21 mouse cellular contexts compared by ENCODE assay signal in genomic region chr5:112533312-112534075, GRCm38 (mm10). TPM values are rescaled to one million over a fixed set of nuclear protein-coding genes. Genes with fewer than 3 reads are reported as not detected.
A peak's percentile ranks its signal among the peaks of the same experiment; 100 is the strongest.
DNase-seq lines count a peak whose midpoint lies in the region; ATAC-seq and TF ChIP-seq lines count a peak whose summit lies in the region.
"Had no signal": no experiment of that assay in that cellular context is flagged by ENCODE, and none has a peak within 500 bp of the region (broad histone marks: within the 10 kb centered on the region; RNA-seq: fewer than 3 reads in every experiment).

No protein-coding gene starts in this region.

- no peak for TF ChIP-seq EP300 in ES-Bruce4 (IDR thresholded peaks at IDR 0.05; ENCODE audit: insufficient read depth, low read depth, low read length)

- no peak overlapping the region for H3K4me3 ChIP-seq in hindbrain, postnatal 0 days (ENCODE audit: low read length)
- H3K4me3 ChIP-seq in hindbrain, embryonic 12.5 days: no peak overlapping the region
- no peak overlapping the region for H3K4me3 ChIP-seq in ES-Bruce4 (ENCODE audit: low read depth, low read length)
- H3K4me3 ChIP-seq in limb, embryonic 10.5 days: no peak overlapping the region
- H3K4me3 ChIP-seq: forebrain, embryonic 10.5 days; heart, embryonic 13.5 days; lung, embryonic 15.5 days had no signal

- no peak overlapping the region for H3K4me2 ChIP-seq in hindbrain, postnatal 0 days (ENCODE audit: low read depth, low read length)
- H3K4me2 ChIP-seq in hindbrain, embryonic 12.5 days (replicated peaks): no peak overlapping the region
- H3K4me2 ChIP-seq: heart, embryonic 13.5 days; lung, embryonic 15.5 days had no signal

- peaks cover 28% of the 10 kb centered on the region for H3K4me1 ChIP-seq in hindbrain, postnatal 0 days (ENCODE audit: insufficient read depth, low read length)
- H3K4me1 ChIP-seq in hindbrain, embryonic 12.5 days: peaks cover 22% of the 10 kb centered on the region
- no peaks in the 10 kb centered on the region for H3K4me1 ChIP-seq in ES-Bruce4 (ENCODE audit: control insufficient read depth, insufficient read depth, low read length)
- H3K4me1 ChIP-seq in limb, embryonic 10.5 days: peaks cover 21% of the 10 kb centered on the region
- H3K4me1 ChIP-seq: lung, embryonic 15.5 days had no signal

- DNase-seq in cerebellum, adult 9-11 months: peak; percentile 58
- DNase-seq in hindbrain, postnatal 0 days (ENCODE audit: low spot score): no peak
- no peak for DNase-seq in limb, embryonic 10.5 days (ENCODE audit: low spot score)
- no peak for DNase-seq in spleen, postnatal 10 days (ENCODE audit: low spot score in 2 of 2)
- no peak for DNase-seq in urinary bladder, postnatal 25 days (ENCODE audit: low spot score)
- DNase-seq: adrenal gland, adult 8-10 months; gastrocnemius, postnatal 10 days; heart, adult 18-20 months; kidney, adult 18-20 months; lung, postnatal 4 days; retina, postnatal 1 day; thymus, adult 2 months had no signal

- H3K36me3 ChIP-seq in hindbrain, postnatal 0 days (ENCODE audit: insufficient read depth, low read length): no peaks in the 10 kb centered on the region
- no peaks in the 10 kb centered on the region for H3K36me3 ChIP-seq in hindbrain, embryonic 12.5 days
- H3K36me3 ChIP-seq in ES-Bruce4 (ENCODE audit: control insufficient read depth, insufficient read depth, low read length, poor library complexity, severe bottlenecking): no peaks in the 10 kb centered on the region
- H3K36me3 ChIP-seq in limb, embryonic 10.5 days: no peaks in the 10 kb centered on the region
- H3K36me3 ChIP-seq: heart, embryonic 13.5 days; lung, embryonic 15.5 days had no signal

- H3K9me3 ChIP-seq in hindbrain, postnatal 0 days (ENCODE audit: low read length): no peaks in the 10 kb centered on the region
- peaks cover 5% of the 10 kb centered on the region; the same call in 1 of the 2 replicates for H3K9me3 ChIP-seq in hindbrain, embryonic 12.5 days (replicated peaks)
- H3K9me3 ChIP-seq in ES-Bruce4 (replicated peaks; ENCODE audit: control insufficient read depth, insufficient read depth, low read length, poor library complexity, severe bottlenecking): no peaks in the 10 kb centered on the region; the same call in 1 of the 2 replicates
- no peaks in the 10 kb centered on the region for H3K9me3 ChIP-seq in limb, embryonic 10.5 days (replicated peaks)

- no peak for ATAC-seq in cerebellum, adult (ENCODE audit: insufficient number of reproducible peaks, low FRiP score, low TSS enrichment)
- 0 out of 2 replicates have a peak, but pooled peaks have one; percentile 19 for ATAC-seq in hindbrain, postnatal 0 days
- ATAC-seq in hindbrain, embryonic 12.5 days (ENCODE audit: low FRiP score): no peak

- 50% methylated on average over 16 of the region's 16 CpGs for WGBS in hindbrain, postnatal 0 days
- WGBS in hindbrain, embryonic 12.5 days: 46% methylated on average over 16 of the region's 16 CpGs
- 48% methylated on average over 16 of the region's 16 CpGs for WGBS in limb, embryonic 10.5 days

- TF ChIP-seq CTCF in hindbrain, postnatal 0 days (IDR thresholded peaks at IDR 0.05; ENCODE audit: low read depth): 0 out of 2 replicates have a peak, but pooled peaks have one; percentile 27
- peak; percentile 35 for TF ChIP-seq CTCF in ES-Bruce4 (IDR thresholded peaks at IDR 0.05; ENCODE audit: low read depth, low read length)

- H3K27me3 ChIP-seq in hindbrain, postnatal 0 days (ENCODE audit: insufficient read depth, low read length): no peaks in the 10 kb centered on the region
- peaks cover 3% of the 10 kb centered on the region; the same call in 1 of the 2 replicates for H3K27me3 ChIP-seq in hindbrain, embryonic 12.5 days
- H3K27me3 ChIP-seq in ES-Bruce4 (ENCODE audit: control insufficient read depth, insufficient read depth, low read length, poor library complexity, severe bottlenecking): no peaks in the 10 kb centered on the region
- 0 out of 2 replicates have a peak, but pooled peaks cover 9% of the 10 kb centered on the region for H3K27me3 ChIP-seq in limb, embryonic 10.5 days (ENCODE audit: low read depth, poor library complexity, severe bottlenecking)
- H3K27me3 ChIP-seq: CH12.LX; lung, embryonic 15.5 days had no signal

- H3K9ac ChIP-seq in hindbrain, postnatal 0 days (replicated peaks; ENCODE audit: low read length): no peak overlapping the region
- no peak overlapping the region for H3K9ac ChIP-seq in hindbrain, embryonic 12.5 days
- H3K9ac ChIP-seq in ES-Bruce4 (ENCODE audit: low read depth, poor library complexity, severe bottlenecking): no peak overlapping the region
- H3K9ac ChIP-seq: heart, embryonic 13.5 days; liver, embryonic 14.5 days; lung, embryonic 15.5 days had no signal

- TF ChIP-seq POLR2A in ES-Bruce4 (IDR thresholded peaks at IDR 0.05; ENCODE audit: insufficient read depth, low read length): no peak

- peak overlapping the region; percentile 48; the same call in 1 of the 2 replicates for H3K27ac ChIP-seq in hindbrain, postnatal 0 days
- no peak overlapping the region for H3K27ac ChIP-seq in hindbrain, embryonic 12.5 days
- no peak overlapping the region for H3K27ac ChIP-seq in ES-Bruce4 (ENCODE audit: insufficient read depth, low read length)
- H3K27ac ChIP-seq in limb, embryonic 10.5 days: peak overlapping the region; percentile 21; the same call in 1 of the 2 replicates
- H3K27ac ChIP-seq: forebrain, embryonic 10.5 days; heart, embryonic 13.5 days; kidney, postnatal 0 days; liver, embryonic 14.5 days; lung, embryonic 15.5 days had no signal

RNA-seq across cellular contexts. Expression of gene Sez6l, which starts 43.5 kb away (rescaled TPM):
- 80.1 and 93.5 TPM in 2 replicates for total RNA-seq in hindbrain, postnatal 0 days (2014; rRNA removed)
- 39.5 and 43.5 TPM in 2 replicates for polyA plus RNA-seq in hindbrain, postnatal 0 days (2015; fragmentation: Nextera tagmentation; extraction: Ambion mirVana)
- 16.0 and 16.4 TPM in 2 replicates for polyA plus RNA-seq in hindbrain, embryonic 12.5 days (2016; fragmentation: Nextera tagmentation; extraction: Ambion mirVana)
- 0.16 TPM in 1 of 2 replicates, not detected in the other for polyA plus RNA-seq in ES-Bruce4 (2011; ENCODE audit: insufficient read depth, insufficient read length, low read depth, missing spikeins)
- polyA plus RNA-seq in limb, embryonic 10.5 days (2016; fragmentation: Nextera tagmentation; extraction: Ambion mirVana): 0.09 and 0.16 TPM in 2 replicates
- total RNA-seq: CH12.LX had no signal

Comparison
In these comparisons a context has a peak if more than half of its experiments do, and no peak if none do; other contexts are left out.
1. H3K27ac ChIP-seq: peak in hindbrain, postnatal 0 days (single experiment) and limb, embryonic 10.5 days (single experiment); none in hindbrain, embryonic 12.5 days (single experiment) and ES-Bruce4 (single experiment).
2. RNA of gene Sez6l, which starts 43.5 kb away (polyA plus RNA-seq): 39.5 to 43.5 TPM in hindbrain, postnatal 0 days and 16.0 to 16.4 TPM in hindbrain, embryonic 12.5 days; 0.16 TPM in ES-Bruce4 and 0.09 to 0.16 TPM in limb, embryonic 10.5 days; every median in the first group is over 10 times any median in the second.